Mouse (Mus musculus) right cerebral cortex, postnatal 10 days (tissue): ENCODE results near the gene Erc1.
"Not testable (repeated sequence)": the region's sequence is repeated elsewhere in the genome, so short reads cannot be mapped to it uniquely, and the experiment has no call there.

Experiments used
- DNase-seq, 2 experiments: peaks; one replicate each; pipeline ENCODE4 v3.0.0; 2021; ENCODE audit warnings: low spot score in 2 of 2

The Erc1 gene

DNA sequence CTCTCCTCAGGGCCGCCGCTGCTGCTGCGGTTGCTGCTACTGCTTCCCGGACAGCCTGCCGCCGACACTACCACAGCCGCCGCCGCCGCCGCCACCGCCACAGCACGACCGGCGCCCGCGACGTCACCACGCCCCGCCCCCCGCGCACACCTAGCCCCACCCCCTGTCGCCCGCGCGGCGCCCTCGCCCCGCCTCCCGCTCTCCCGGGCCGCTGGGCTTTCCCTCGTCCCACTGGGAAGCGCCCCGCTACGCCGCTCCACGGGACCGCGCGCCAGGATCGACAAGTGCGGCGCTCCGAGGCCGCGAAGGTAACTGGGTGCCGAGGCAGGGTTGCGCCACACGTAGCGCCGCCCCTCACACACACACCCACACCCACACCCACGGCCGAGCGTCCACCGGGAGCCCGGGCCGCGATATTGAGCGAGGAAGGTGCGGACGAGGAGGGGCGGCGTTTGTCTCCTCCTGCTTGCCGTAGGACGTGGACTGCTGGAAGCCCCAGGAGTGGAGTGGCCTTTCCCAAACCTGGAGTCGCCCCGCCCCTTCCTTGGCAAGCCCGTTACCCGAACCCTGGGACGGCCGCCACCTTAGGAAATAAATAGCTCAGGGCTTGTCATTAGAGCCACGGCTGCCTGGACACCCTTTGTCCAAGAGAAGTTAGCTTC is at the start of gene Erc1:
Erc1 (minus strand) TSS at position 134 of the 662 bp plus-strand sequence.
- peak; percentile 96 for DNase-seq

DNA sequence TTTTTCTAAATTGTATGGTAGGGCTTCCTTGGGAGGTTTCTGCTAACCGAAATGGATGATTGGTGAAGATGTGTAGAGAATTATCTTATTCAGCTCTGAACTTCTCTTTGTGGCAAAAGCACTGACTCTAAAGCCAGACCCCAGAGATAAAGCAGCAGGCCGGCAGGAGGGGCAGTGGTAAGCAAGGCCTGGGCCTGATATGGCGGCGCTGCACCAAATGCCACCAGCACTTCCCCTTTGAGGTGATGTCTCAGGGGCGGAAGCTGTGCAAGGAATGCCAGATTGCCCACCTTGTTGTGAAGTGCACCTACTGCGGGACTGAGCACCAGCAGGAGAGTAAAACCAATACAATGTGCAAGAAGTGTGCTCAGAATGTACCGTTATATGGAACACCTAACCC is 44.7 kb upstream of the Erc1 start:
- peak in 1 of 2 experiments; percentile 10 for DNase-seq

DNA sequence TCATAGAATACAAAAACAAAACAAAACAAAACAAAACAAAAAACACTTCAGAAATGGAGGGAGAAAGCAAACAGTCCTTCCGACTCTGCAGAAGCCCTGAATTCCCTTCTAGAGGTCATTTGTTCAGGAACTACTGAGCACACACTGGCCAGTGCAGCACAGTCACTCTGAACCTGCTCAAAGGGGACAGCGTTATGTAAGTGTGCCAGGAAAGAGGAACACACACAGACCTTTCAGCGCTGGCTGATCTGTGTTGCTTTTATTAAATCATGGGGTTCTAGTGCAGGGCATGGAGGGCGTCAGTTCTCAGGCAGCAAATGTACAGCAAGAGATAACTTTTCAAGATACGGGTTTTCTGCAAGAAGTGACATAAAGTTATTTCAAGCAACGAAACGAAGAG is 35.2 kb upstream of the Erc1 start:
- no peak for DNase-seq

DNA sequence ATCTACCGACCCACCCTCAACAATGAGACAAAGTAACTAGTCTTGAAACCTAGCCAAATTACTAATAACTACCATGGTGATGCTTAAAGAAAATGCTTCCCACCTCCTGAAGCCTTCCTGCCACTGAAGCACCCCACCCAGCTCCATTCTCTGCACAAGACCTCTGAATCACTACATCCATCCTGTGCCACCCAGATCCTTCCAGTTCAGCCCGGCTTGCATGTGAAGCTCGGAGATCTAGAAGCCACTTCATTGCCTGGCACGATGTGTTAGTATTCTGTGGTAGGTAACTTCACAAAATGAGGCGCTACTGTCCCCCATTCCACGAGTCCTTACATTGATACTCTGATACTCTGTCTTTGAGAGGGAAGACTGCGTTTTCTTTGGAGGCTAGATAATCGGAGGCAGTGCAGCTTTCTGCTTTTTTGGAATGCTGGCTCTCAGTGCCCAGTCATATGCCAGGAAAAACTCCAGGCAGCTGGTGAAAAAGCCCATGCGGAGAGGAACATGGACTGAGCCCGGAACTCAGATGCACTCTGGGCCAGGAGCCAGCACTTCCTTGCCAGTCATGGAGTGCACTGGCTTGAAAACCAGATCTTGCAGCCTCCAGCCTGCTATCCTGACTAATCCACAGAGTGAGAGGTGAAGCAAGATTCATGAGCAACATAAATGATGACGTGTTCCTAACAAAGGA is 16.5 kb upstream of the Erc1 start:
- DNase-seq: peak; percentile 91 to 92

DNA sequence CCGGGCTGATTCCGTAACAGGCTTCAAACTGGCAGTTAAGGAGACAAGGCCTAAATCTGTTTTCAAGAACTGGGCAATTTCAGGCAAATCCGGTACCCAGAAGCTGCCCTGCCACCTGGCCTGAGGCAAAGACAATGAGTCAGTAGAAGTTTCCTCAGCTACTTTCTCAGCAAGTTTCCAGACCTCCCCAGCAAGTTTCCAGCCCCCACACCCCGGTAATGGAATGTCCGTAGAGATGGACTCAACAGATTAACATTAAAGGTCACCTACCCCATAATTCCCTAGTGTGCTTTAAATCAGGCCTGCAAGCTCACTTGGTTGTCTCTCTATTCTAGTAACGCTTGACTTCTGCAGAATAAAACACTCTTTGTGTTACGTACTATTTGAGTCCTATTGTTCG is 13.6 kb upstream of the Erc1 start:
- DNase-seq: no peak

DNA sequence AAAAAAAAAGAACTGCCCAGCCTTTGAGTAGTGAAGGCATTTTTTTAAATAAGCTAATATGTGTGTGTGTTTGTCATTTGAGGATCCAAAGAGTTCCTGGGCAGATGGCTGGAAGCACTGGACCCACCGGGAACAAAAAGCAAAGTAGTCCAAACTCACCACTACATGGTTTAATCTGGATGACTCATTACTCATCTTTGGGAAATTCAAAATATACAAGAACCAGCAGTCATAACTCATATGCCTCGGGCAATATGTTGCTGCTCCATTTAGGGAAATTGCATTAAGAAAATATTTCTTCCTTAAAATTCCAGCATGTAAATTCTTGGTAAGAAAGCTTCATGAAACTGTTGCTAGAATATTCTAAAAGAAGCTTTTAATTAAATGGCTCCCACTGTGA is 12.3 kb upstream of the Erc1 start:
- no peak for DNase-seq

DNA sequence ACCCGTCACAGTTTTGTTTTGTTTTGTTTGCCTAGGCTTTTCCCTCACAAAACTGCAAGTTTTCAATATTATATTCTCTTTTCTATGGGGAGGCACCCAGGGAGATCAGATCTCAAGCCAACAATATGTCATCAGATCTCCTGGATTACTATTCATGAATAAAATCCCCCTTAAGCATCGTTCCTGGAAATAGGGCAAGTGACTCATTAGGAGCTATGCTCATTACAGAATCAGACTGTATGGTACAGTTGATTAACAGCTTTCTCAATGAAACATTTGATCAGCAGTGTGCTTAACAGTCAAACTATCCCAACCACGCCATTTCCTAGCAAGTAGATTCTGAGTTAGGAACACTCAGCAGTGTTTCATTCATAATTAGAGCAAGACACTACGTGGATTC is 7.5 kb upstream of the Erc1 start:
- DNase-seq: no peak

DNA sequence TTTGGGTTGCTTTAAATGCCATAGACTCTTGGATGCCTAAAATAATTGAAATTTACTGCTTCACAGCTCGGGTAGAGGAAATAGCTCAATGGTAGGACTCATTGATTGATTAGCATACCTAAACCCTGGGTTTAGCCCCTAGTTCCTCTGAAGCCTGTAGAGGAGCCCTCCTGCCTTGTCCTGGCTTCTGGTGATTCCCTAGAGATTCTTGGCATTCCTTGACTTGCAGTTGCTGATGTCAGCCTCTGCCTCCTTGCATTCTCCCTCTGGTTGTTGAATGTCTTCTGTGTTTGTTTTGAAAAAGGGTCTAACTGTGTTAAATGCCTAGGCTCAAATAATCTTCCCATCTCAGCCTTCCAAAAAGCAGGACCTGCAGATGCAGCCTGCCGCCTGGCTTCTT is 6.2 kb upstream of the Erc1 start:
- DNase-seq: no peak

DNA sequence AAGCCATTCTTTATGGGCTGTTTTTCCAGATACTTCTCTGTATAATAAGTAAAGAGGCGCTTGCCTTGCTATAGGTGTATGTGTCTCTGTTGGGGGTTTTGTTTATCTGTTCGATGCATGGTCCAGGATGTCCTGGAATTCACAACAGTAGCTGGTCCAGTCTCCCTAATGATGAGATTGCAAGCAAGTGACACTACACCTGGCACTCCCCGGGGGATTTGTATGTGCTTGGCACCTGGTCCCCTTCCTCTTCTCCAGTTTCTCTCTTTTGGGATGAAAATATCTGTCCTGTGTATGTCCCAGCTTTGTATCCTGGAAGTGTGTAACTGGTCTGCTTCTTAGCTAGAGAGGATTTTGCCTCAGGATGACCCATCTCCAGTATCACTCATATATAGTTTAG is 1.9 kb upstream of the Erc1 start:
- no peak for DNase-seq

DNA sequence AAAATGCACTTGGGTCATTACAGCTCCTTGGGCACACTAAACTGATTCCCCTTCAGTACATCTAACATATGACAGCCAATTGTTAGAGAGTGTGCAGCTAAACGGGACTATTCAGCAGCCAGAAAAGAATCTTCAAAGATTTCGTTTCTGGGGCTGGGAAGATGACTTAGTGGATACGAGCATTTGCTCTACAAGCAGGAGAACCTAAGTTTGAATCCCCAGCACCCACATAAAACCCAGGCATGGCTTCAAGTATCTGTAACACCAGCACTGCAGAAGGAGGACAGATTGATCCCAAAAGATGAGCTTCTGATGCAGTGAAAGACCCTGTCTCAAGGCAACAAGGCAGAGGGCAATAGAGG is 1.4 kb upstream of the Erc1 start:
- no peak for DNase-seq

DNA sequence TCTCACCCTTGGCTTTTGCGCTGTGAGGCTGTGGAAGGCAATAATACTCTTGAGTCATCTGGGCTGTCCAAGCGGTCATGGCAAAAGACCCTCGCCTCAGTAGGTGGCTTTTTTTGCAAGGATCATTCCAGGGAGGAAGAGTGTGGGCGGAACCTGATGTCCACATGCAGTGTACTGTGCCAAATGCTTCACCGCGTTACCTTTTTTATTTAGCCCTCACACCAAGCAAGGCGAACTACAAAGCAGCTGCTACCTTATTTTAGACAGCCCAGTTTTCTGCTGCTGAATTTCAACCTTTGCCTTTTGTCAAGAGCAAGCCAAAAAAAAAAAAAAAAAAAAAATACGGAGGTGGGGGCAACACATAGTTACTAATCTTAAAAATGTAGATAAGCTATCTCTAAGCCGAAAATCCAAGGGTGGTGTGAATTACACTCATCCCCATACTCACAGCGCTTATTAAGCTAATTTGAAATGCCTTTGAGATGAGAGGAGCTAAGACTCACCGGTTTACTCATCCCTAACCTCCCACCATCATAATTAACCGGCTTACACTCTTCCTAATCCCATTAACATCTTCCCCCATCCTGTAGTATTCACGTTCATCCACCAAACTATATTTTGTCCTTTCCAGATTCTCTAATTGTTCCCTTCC is 855 bp upstream of the Erc1 start:
- DNase-seq: no peak

DNA sequence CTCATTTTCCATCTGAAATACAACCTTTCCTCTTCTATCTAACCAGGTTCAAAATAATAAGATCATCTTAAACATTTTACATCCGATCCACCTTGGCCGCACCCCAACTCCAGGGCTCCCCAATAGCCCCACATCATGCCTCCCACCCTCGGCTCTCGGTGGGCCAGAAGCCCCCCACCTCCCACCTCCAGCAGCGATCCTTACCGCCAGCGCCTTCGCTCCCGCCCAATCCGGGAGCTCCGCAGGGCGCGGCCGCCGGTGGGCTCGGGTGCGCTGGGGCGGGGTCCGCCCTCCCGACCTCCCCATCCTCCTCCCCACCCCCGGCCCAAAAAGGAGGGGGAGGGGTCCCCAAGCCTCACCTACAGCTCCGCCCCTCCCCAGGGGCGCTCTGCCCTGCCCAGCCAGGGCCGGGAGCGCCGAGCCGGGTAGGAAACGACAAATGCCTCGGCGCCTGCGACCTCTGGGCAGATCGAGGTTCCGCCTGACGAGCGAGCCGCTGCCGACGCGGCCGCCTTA is 391 bp downstream of the Erc1 start:
- DNase-seq: no peak

DNA sequence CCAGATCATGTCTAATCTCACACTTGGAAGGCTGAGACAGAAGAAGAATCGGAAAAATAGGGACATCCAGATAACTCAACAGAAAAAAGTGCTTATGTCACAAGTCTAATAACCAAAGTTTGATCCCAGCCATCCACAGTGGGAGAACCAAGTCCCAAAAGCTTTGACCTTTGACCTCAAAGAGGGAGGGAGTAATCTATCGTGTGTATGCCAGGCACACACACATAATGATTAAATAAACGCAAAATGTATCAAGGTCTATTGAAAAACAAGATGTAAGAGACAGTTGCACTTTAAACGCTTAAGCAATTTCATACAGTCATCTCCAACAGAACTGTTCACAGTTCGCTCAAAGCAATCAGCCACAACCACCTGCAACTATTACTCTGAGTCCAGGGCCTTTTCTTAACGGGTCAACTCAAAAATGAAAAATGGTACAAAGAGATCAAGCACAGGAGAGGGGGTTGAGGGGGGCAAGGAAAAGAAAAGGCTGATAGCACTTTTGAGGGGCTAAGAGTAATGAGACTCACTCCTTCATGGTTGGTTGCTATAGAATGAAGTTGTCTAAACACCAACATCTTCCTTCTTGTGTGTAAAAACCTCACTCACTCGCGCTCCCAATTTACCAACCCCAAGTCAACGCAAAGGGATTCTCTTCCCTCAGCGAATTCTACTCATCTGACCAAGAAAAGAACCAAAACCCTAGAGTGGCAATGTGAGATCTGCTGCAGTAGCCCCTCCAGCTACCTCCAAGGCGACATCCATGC is 1.0 kb downstream of the Erc1 start:
- no peak for DNase-seq

DNA sequence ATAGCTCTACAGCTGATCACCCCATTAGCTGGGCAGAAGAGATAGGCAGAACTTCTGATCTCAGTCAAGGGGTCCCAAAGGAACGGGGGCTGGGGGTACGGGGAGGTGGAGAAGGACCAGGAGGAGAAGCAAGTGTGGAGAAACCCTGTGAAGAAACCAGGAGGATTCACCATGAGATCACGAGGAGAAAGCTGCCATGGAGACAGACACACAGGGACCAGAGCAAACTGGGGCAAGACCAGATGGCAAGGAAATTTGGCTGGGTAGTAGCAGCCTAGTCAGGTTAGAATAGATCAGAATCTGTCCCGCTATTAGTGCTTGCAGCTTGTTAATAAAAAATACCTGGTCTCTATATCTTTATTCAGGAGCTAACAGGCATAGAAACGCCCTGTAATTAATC is 18.0 kb downstream of the Erc1 start:
- no peak for DNase-seq

DNA sequence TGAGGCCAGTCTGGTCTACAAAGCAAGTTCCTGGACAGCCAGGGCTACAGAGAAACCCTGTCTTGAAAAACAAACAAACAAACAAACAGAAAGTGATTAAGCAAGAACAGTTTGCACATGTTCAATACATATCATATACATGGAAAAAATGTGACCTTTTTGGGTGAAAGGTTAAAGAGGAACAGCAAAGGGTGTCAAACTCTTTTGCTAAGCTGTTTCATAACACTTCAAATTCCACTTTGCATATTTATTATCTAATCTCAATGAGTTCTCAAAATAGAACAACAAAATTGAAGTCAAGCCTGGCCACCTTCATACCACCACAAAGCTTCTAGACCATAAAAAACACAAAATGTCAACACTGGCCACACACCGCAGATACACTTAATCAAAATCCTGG is 19.8 kb downstream of the Erc1 start:
- DNase-seq: no peak

DNA sequence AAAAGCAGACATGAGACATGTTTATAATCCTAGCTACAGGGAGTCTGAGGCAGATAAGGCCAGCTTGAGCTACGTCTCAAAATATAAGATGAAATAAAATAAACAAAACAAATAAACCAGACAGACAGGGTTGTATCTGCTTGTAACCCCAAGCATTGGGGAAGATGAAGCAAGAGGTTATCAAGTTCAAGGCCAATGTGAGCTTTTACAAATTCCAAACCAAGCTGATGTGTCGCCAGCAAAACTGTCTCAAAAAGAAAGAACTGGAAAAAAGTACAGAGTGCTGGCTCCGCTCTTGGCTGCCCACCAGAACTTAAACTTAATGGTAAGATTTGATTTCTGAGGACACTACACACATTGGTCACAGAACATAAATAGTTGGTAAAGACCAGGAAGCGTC is 21.3 kb downstream of the Erc1 start:
- no peak for DNase-seq

DNA sequence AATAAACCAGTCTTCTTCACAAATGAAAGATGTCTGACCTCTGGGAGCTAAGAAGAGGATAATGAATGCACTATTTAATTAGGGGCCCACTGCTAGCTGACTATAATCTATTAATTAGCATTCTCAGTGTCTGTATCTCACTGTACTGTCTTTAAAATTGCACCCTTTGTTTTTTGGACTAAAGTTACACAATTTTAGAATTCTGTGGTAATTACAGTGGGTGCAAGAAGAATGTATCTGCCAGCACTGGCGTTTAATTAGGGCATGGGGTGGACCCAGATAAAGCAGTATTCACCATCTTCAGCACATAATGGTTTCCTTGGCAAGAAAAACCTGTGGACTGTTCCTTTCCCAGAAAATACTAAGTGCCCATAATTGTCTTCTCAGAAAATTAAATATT is 25.8 kb downstream of the Erc1 start:
- no peak for DNase-seq

DNA sequence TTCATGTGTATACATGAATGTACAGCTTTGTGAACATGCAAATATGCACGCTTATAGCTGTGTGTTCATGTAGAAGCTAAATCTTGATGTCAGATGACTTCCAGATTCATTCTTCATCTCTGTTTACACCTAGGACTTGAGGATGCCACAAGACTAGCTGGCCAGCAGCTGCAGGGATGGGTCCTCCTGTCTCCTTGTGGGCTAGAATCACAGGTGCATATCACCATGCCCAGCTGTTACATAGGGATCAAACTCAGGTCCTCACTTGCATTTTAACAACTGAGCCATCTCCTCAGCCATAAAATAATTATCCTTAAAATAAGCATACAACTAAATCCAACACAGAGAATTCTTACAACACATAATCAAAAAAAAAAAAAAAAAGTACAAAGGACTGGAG is 26.8 kb downstream of the Erc1 start:
- no peak for DNase-seq

DNA sequence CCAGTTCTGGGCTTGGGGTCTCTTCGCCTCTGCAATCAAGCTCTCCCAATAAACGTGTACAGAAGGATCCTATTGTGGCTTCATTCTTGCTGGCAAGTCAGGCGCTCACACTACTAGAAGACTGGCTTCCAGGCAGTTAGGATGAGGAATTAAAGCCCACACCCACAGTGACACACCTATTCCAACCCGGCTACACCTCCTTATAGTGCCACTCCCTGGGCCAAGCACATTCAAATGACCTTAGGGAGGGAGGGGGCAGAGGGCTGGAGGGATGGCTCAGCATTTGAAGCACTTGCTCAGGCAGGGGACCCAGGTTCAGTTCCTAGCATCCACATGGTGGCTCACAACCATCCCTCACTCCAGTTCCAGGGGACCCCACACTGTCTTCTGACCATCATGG is 29.4 kb downstream of the Erc1 start:
- no peak for DNase-seq

DNA sequence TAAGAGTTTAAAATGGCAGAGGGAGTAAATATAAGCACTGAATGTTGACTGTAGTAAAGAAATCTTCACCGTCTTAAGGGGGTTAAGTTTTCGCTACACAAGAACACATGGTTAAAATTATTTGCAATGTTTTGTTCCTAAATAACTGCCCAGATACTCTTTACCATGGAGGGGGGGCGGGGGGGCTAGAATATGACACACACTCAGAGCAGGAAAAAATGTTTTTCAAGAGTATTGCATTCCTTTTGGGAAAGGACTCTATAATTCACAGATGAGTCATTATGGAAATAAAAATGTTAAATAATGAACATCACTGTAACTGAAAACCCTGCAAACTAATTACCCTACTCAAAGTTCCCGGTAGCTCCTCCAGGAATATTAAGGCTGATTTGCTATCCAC is 32.5 kb downstream of the Erc1 start:
- no peak for DNase-seq

DNA sequence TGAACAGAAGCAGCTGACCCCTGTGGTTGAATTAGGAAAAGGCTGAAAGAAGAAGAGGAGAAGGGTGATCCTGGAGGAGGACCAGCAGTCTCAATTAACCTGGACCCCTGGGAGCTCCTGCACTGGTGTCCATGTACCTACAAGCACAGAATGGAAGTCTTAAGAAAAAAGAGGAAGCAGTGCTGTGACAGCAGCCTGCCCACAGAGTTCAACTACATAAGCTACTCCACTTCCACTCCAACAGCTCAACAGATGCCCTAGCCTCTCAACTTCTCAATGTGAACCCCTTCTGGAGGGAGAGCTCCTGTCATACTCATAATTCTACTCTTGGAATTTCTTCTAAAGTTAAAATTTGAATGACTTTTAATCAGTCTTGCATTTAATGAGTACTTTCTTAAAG is 34.9 kb downstream of the Erc1 start:
- DNase-seq: not testable (repeated sequence)

DNA sequence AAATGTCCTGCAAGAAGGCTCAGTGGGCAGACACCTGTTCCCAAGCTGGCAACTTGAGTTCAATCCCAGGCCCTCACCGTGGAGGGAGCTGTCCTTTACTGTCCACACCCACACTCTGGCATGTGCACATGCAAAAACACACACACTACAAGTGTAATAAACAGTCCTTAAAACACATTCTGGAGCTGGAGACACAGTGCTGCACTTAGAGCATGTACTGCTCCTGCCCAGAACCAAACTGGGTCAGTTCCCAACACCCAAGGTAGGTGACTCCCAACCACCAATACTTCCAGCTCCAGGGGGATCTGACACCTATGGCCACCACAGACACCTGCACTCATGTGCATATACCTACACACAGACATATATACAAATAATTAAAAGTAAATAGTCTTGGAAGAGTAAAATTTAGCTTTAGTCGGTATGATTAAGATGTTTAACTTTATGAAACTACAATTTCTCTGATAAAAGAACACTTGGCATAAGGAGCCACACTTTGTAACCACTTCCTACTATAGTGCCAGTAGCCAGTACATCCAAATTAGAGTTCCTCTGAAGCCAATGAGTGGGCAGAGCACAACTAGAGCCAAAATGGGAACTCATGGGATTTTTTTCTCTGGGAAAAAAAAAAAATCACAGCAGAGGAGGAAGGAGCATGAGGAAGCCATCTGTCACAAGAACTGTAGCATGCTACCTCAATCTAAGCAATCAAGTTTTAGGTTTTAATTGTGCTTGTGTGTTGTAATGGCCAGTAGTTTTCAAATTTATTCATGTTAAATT is 39.1 kb downstream of the Erc1 start:
- no peak for DNase-seq
